Mouse (Mus musculus) mouse trophoblast stem cell (cell line): Measurements from ENCODE around the gene Olfr655.

ENCODE experiments used
- in situ Hi-C, 2 experiments: fragments of 300-500 bp; cut with MseI, MboI; formaldehyde crosslinking; loops; 2 replicates in 1 of 2; 3 replicates in 1 of 2; pipeline ENCODE4 v1.15.1; 2025

Gene Olfr655

GRCm38 (mm10) chr7:104601679-104602078, at the start of gene Olfr655:
Gene Olfr655 (minus strand): TSS chr7:104601779.
- in situ Hi-C loops: no loop called here

DNA sequence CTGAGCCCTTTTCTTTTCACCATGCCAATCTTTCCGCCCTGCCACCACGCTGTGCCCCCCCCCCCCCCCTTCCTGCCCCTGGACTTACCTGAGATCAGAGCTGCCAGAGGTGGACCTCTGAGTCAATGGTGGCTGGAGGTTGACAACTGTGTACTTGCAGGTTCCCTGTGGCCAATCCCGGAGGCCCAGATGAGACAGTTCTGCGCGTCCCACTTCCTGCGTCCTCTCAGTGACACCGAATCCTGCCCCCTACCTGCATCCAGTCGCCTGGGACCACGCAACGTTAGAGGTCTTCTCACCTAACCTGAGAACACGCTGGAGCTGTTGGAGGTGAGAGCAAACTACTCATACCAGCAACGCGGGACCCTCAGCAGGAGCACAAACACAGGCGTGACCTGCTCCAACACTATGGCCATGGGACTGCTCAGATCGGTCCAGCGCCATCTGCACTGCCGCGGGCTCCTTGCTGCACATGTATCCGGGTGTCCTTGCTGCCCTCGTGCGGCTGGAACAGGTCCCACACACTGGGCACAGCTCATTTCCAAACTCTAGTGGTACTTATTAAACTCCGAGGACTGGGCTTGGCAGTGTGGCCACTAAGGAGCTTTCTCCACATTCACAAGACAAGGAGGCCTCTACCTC, 45.4 kb upstream of the Olfr655 start, which contains the start of gene Olfr658:
Olfr658 (minus strand) TSS at position 465 of the 642 bp plus-strand sequence.
- in situ Hi-C loops: no loop called here

GRCm38 (mm10) chr7:104624494-104624893, 22.9 kb upstream of the Olfr655 start, which contains the start of gene Olfr657:
Gene Olfr657 (plus strand): TSS chr7:104624794.
- in situ Hi-C loops: no loop called here

GRCm38 (mm10) chr7:104613655-104614054, 12.1 kb upstream of the Olfr655 start, which contains the start of gene Olfr656:
Gene Olfr656 (plus strand): TSS chr7:104613955.
- in situ Hi-C loops: no loop called here

DNA sequence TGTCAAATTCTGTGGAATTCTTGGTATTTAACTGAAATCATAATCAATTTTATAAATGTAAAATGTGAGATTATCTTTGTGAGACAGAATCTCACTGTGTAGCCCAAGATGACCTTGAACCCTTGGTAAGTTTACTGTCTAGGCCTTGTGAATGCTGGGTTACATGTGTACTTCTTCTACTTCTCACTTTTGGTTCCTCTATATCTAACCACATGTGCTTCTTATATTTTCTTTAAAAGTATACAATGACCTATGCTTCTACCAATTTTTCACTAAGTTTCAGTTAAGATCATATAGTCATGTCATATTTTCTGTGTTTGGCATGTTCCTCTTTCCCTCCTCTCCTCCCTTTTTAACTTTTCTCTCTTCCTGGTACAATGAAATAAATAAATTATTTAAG, 3.1 kb upstream of the Olfr655 start:
- in situ Hi-C loops: no loop called here

GRCm38 (mm10) chr7:104603173-104603572, 1.6 kb upstream of the Olfr655 start:
- in situ Hi-C loops: no loop called here

DNA sequence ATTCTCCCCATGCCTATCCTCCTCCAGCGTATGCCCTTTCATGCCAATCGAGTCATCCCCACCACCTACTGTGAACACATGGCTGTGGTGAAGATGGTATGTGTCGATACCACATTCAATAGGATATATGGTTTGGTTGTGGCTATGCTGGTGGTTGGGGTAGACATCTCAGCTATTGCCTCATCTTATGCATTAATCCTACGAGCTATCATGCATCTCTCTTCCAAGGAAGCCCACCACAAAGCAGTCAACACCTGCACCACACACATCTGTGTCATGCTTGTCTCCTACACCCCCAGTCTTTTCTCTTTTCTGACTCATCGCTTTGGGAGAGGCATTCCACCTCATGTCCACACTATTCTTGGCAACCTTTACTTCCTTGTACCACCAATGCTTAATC, 13.3 kb downstream of the Olfr655 start:
- in situ Hi-C loops: no loop called here

GRCm38 (mm10) chr7:104586725-104587124, 14.9 kb downstream of the Olfr655 start, which contains the start of gene Olfr654:
Gene Olfr654 (plus strand): TSS chr7:104587025.
- in situ Hi-C loops: no loop called here

GRCm38 (mm10) chr7:104581429-104581828, 20.1 kb downstream of the Olfr655 start:
- in situ Hi-C loops: no loop called here

- in situ Hi-C loops: no loop called here
These were observed 20.7 kb downstream of the Olfr655 start for GRCm38 (mm10) chr7:104580846-104581245.

DNA sequence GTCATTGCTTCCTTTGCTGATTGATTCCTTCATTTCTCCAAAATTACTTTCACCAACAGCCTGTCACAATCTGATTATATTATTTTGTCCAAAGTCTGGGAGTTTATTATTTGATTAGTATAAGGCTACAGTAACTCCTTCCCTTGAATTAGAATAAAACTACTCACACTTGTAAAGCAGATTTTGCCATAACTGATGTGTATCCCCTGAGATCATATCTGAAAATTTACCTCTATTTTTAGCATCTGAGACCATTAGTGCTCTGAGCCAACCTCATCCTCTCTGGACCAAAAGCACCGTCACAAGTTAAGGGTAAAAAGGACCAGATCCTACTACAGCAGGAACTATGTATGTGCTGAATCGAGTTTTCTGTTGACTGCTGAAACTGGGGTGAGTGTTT, 24.6 kb downstream of the Olfr655 start, which contains the start of gene Olfr653:
Olfr653 (plus strand) TSS at position 301 of the 400 bp plus-strand sequence.
- in situ Hi-C loops: no loop called here

GRCm38 (mm10) chr7:104560601-104561000, 41.0 kb downstream of the Olfr655 start, which contains the start of gene Olfr652:
Gene Olfr652 (plus strand): TSS chr7:104560901.
- in situ Hi-C loops: no loop called here

GRCm38 (mm10) chr7:104552700-104553099, 48.9 kb downstream of the Olfr655 start:
- in situ Hi-C loops: no loop called here

- in situ Hi-C loops: no loop called here
These were observed 51.7 kb downstream of the Olfr655 start, which contains the start of gene Olfr651 for GRCm38 (mm10) chr7:104549833-104550232. Gene Olfr651 (plus strand): TSS chr7:104550133.
